Mouse (Mus musculus) E14TG2a.4 (cell line): ENCODE results near the gene Ctnna3.

Experiments used
- CTCF ChIP-seq: conservative IDR thresholded peaks from 2 replicates; pipeline ENCODE4 v1.5.1; 2014; ENCODE audit warnings: low read length
- NANOG ChIP-seq: IDR thresholded peaks from 2 replicates; pipeline ENCODE4 v1.6.1; 2014; ENCODE audit warnings: borderline replicate concordance, low read length, mixed read lengths
- POU5F1 ChIP-seq: IDR thresholded peaks from 2 replicates; pipeline ENCODE4 v1.6.1; 2014; ENCODE audit warnings: low read length, borderline replicate concordance

GRCm38 (mm10) chr10:63994251-63994650, 564.4 kb downstream of the Ctnna3 start:
- TF ChIP-seq CTCF (no peak), NANOG (no peak), POU5F1 (no peak)
